Mouse (Mus musculus) heart, postnatal 0 days (tissue): ENCODE data around the gene Ube2q1. TPM values are rescaled to one million over a fixed set of nuclear protein-coding genes. Genes with fewer than 3 reads are reported as not detected.

Experiments used
- ATAC-seq: fragments of 200-750 bp; cut with Nextera tagmentation; 2 replicates; pipeline ENCODE4 v1.8.0; 2017; ENCODE audit warnings: low read depth, moderate number of reproducible peaks, moderate library complexity; ENCODE audit not compliant: insufficient read depth
- DNase-seq: peaks from one replicate; pipeline ENCODE4 v3.0.0-alpha.2; 2016; ENCODE audit warnings: low spot score
- H3K27ac ChIP-seq: fragments of 300-500 bp; sonication (generic); 2 replicates; pipeline ENCODE4 v1.5.1; 2014; ENCODE audit warnings: low read depth, mild to moderate bottlenecking
- H3K27me3 ChIP-seq: fragments of 300-500 bp; sonication (generic); 2 replicates; pipeline ENCODE4 v1.6.1; 2014; ENCODE audit warnings: low read length, mixed read lengths; ENCODE audit not compliant: control insufficient read depth, insufficient read depth
- H3K36me3 ChIP-seq: fragments of 300-500 bp; sonication (generic); replicated peaks from 2 replicates; pipeline ENCODE4 v1.6.1; 2014; ENCODE audit warnings: low read length, mixed read lengths; ENCODE audit not compliant: control insufficient read depth, insufficient read depth
- H3K4me1 ChIP-seq: fragments of 300-500 bp; sonication (generic); 2 replicates; pipeline ENCODE4 v1.6.1; 2014; ENCODE audit warnings: antibody characterized with exemption; ENCODE audit not compliant: control insufficient read depth, insufficient read depth
- H3K4me2 ChIP-seq: fragments of 300-500 bp; sonication (generic); 2 replicates; pipeline ENCODE4 v1.6.1; 2014; ENCODE audit warnings: low read depth, mild to moderate bottlenecking, low read length, moderate library complexity
- H3K4me3 ChIP-seq: fragments of 300-500 bp; sonication (generic); 2 replicates; pipeline ENCODE4 v1.5.1; 2014; ENCODE audit warnings: low read depth, low read length
- H3K9ac ChIP-seq: fragments of 300-500 bp; sonication (generic); replicated peaks from 2 replicates; pipeline ENCODE4 v1.6.1; 2014; ENCODE audit warnings: low read depth, low read length, mixed read lengths
- H3K9me3 ChIP-seq: fragments of 300-500 bp; sonication (generic); replicated peaks from 2 replicates; pipeline ENCODE4 v1.6.1; 2016; ENCODE audit warnings: low read length; ENCODE audit not compliant: control insufficient read depth
- CTCF ChIP-seq: IDR thresholded peaks from 2 replicates; pipeline ENCODE4 v1.5.1; 2016; ENCODE audit warnings: antibody characterized with exemption, control low read depth, low read depth
- EP300 ChIP-seq: IDR thresholded peaks from 2 replicates; pipeline ENCODE4 v1.6.1; 2016; ENCODE audit warnings: antibody characterized with exemption, low read depth
- WGBS: fragments of 180-500 bp; shearing (Covaris S2); extraction: QIAGEN DNeasy Blood & Tissue Kit; methylation state at CpG from one replicate; pipeline ENCODE4 v1.1.7; 2014; 5-methylcytosine and 5-hydroxymethylcytosine counted together
- polyA plus RNA-seq: library from polyadenylated mRNA; unstranded; fragments of >200 nt; fragmentation: Nextera tagmentation; extraction: Ambion mirVana; gene quantifications from 2 replicates; pipeline ENCODE4 v1.2.1, GENCODE M21; 2015
- total RNA-seq: library from RNA; depleted of rRNA; stranded (reverse); fragments of >200 nt; gene quantifications from 2 replicates; pipeline ENCODE4 v1.2.3, GENCODE M21; 2014; ENCODE audit warnings: low replicate concordance

Gene Ube2q1
- total and polyA plus RNA-seq, 2 experiments from 2014 or later = 5.5 to 80.1 TPM

DNA sequence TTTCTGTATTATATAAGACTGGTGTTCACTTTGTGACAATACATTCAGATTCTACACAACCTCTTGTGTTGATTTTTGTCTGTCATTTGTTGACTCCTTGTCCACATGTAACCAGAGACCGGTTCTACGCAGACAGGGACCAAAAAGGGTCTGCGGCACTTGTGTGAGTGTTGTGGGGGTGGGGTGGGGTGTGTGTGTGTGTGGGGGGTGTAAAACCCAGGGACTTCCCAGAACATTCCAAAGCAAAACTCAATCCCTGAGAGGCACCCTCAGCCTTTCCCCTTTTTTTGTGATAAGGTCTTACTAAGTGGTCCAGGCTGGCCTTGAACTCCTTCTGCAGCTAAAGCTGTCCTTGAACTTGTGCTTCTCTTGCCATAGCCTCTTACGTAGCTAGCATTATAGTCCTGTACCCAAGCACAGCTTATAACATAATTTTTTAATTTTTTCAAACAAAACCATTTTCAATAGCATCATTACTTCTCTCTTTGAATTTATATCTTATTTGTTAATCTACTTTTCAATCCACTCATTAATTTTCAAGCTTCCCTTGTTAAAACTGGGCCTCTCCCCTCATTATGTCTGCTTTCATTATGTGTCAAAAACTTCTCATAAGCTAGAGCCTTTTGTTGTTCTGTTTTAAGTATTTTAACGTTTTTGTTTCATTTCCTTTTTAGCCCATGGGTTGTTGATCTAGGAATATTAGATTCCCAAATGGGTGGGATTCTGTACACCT, 27.5 kb downstream of the Ube2q1 start:
- Histone ChIP-seq H3K4me2 (no peak overlapping the region), H3K27me3 (no peaks in the 10 kb centered on the region), H3K4me3 (no peak overlapping the region), H3K9me3 (no peaks in the 10 kb centered on the region), H3K36me3 (no peaks in the 10 kb centered on the region), H3K27ac (no peak overlapping the region), H3K9ac (no peak overlapping the region), H3K4me1 (no peaks in the 10 kb centered on the region; the same call in 1 of the 2 replicates)
- 67% methylated on average over 5 of the region's 5 CpGs for WGBS
- TF ChIP-seq CTCF (no peak), EP300 (no peak)
- ATAC-seq (no peak), DNase-seq (no peak)

DNA sequence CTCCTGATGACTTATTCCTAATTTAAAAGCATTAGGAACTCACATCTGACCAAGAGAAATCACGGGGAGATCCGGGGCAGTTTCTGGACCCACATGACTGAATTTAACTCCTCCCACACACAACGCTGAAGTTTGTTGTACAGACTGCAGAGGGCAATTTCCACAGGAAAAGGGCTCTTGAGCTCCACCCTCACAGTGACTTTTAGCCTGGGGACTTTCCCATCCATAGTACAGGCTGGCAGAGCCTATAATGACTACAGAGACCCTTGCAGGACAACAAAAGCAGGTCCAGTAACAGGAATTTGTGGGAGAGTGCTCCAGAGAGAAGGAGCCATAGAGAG, 28.1 kb downstream of the Ube2q1 start:
- no peak for TF ChIP-seq CTCF
- ATAC-seq = peak; percentile 70; the same call in 1 of the 2 replicates
- no peak overlapping the region for H3K27ac ChIP-seq

DNA sequence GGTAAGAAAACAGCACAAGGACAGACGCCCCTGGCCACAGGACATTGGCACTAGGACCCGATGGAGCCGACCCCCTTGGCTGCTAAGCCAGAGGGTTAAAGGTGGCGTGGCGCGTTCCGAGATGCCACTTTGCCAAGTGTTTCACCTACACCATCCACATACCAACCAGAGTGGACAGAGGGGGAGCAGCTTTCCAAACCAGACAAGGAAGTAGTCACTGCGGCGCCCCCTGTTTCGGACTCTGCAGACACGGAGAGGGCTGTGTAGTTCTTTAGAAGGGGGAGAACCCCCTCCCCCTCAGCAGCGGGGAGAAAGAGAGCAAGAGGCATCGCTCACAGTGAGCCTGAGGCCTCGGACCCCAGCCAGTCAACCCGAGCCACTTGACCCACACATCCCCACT, 29.5 kb downstream of the Ube2q1 start:
- 79% methylated on average over 15 of the region's 15 CpGs for WGBS
- ATAC-seq = no peak
- H3K4me2 ChIP-seq = no peak overlapping the region

More for the DNA sequence above, 28.1 kb downstream of the Ube2q1 start:
- Histone ChIP-seq H3K9me3 (no peaks in the 10 kb centered on the region), H3K9ac (no peak overlapping the region), H3K27me3 (no peaks in the 10 kb centered on the region), H3K4me3 (no peak overlapping the region), H3K4me2 (no peak overlapping the region), H3K36me3 (no peaks in the 10 kb centered on the region), H3K4me1 (no peaks in the 10 kb centered on the region; the same call in 1 of the 2 replicates)
- WGBS = 25% methylated on average over 3 of the region's 3 CpGs
- peak; percentile 56 for DNase-seq

DNA sequence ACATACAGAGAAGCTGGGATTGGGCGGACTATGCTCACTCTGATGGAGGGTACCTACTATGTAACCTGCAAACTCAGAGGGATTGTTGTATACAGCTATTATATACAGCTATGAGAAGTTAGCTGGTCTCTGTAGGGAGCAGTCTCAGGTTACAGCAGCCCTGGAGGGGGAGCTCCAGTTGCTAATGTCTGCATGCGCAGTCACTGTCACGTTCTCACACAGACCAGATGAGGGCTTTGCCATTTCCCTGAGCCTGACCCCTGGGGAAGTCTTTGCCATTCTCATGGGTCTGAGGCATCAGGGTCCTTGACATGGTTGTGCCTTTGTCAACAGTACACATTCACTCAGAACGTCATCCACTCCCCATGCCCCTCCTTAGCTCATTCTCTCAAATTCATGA, 31.8 kb downstream of the Ube2q1 start:
- H3K4me3 ChIP-seq = no peak overlapping the region
- no peak for ATAC-seq
- TF ChIP-seq EP300 (no peak), CTCF (no peak)
- H3K36me3 ChIP-seq = no peaks in the 10 kb centered on the region
- 55% methylated on average over 4 of the region's 4 CpGs for WGBS
- no peaks in the 10 kb centered on the region for H3K27me3 ChIP-seq
- no peak for DNase-seq
- H3K27ac ChIP-seq = no peak overlapping the region
- no peak overlapping the region for H3K4me2 ChIP-seq
- H3K4me1 ChIP-seq = no peaks in the 10 kb centered on the region
- no peaks in the 10 kb centered on the region for H3K9me3 ChIP-seq
- H3K9ac ChIP-seq = no peak overlapping the region

More for the DNA sequence above, 29.5 kb downstream of the Ube2q1 start:
- Histone ChIP-seq H3K4me3 (no peak overlapping the region), H3K27ac (no peak overlapping the region), H3K36me3 (no peaks in the 10 kb centered on the region), H3K9ac (no peak overlapping the region), H3K4me1 (no peaks in the 10 kb centered on the region; the same call in 1 of the 2 replicates), H3K27me3 (no peaks in the 10 kb centered on the region), H3K9me3 (no peaks in the 10 kb centered on the region)
- no peak for TF ChIP-seq CTCF
- no peak for TF ChIP-seq EP300
- no peak for DNase-seq

DNA sequence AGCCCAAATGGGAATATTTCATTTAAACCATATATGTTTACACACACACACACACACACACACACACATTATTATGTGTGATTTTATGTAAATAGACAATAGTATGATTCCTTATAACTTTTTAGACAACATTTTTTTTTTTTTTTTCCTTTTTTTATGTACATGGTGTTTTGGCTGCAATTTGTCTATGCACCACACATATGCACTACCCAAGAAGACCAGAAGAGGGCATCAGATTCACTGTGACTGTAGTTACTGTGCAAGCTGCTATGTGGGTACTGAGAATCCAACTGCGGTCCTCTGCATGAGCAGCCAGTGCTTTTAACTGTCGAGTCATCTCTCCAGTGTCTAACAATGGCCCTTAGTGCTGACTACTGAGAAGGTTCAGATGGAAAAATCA, 33.3 kb downstream of the Ube2q1 start:
- no peak overlapping the region for H3K27ac ChIP-seq
- TF ChIP-seq CTCF = peak; percentile 14
- TF ChIP-seq EP300 = no peak
- ATAC-seq = no peak
- no peak overlapping the region for H3K9ac ChIP-seq
- no peaks in the 10 kb centered on the region for H3K9me3 ChIP-seq
- H3K4me3 ChIP-seq = no peak overlapping the region
- DNase-seq = no peak
- H3K4me1 ChIP-seq = no peaks in the 10 kb centered on the region
- H3K4me2 ChIP-seq = no peak overlapping the region
- 91% methylated on average over 2 of the region's 2 CpGs for WGBS
- H3K36me3 ChIP-seq = no peaks in the 10 kb centered on the region
- no peaks in the 10 kb centered on the region for H3K27me3 ChIP-seq

DNA sequence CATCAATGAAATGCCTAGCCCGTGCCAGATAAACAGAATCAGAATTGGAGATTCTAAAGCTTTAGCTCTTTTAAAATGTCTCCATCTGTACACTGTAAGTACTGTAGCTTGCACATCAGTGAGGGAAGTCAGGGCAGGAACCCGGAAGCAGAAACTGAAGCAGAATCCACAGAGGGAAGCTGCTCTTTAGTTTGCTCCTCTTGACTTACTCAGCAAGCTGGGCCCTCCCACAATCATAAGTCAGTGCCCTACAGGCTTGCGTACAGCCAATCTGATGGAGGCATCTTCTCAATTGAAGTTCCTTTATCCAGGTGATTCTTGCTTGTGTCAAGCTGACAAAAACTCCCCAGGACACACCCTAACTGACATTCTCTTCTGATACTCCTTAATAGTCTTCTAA, 33.8 kb downstream of the Ube2q1 start:
- Histone ChIP-seq H3K9ac (no peak overlapping the region), H3K36me3 (no peaks in the 10 kb centered on the region), H3K27ac (no peak overlapping the region), H3K4me1 (no peaks in the 10 kb centered on the region), H3K27me3 (no peaks in the 10 kb centered on the region), H3K4me2 (no peak overlapping the region), H3K4me3 (no peak overlapping the region), H3K9me3 (no peaks in the 10 kb centered on the region)
- WGBS = 86% methylated on average over 3 of the region's 3 CpGs
- no peak for ATAC-seq
- no peak for DNase-seq
- TF ChIP-seq EP300 = no peak
- no peak for TF ChIP-seq CTCF
